Mouse (Mus musculus) mouse trophoblast stem cell (cell line): ENCODE data around the gene Jak3.
"Not testable (repeated sequence)": the region's sequence is repeated elsewhere in the genome, so short reads cannot be mapped to it uniquely, and the experiment has no call there.

Source experiments
- in situ Hi-C, 2 experiments: fragments of 300-500 bp; cut with MseI, MboI; formaldehyde crosslinking; loops; 2 replicates in 1 of 2; 3 replicates in 1 of 2; pipeline ENCODE4 v1.15.1; 2025

The Jak3 gene

GRCm38 (mm10) chr8:71686143-71686734 lies 10.1 kb downstream of the Jak3 start:
- in situ Hi-C loops, result no loop called here

GRCm38 (mm10) chr8:71687616-71688015 lies 11.5 kb downstream of the Jak3 start:
- in situ Hi-C loops, result no loop called here

DNA sequence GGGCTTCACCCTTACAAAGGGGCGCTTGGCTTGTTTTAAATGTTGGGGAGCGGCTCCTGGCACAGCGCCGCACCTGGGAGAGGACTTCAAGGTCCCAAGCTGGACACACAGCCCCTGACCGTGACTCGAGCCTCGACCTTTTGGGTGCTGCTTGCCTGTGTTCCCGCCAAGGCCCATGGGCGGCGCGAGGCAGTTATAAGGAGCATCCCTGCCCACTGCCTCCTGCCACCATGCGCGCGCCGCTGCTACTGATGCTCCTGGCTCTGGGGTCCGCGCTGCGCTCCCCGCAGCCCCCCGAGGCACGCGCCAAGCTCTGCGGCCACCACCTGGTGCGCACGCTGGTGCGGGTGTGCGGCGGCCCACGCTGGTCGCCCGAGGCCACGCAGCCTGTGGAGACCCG lies 12.9 kb downstream of the Jak3 start, which contains the start of gene Insl3:
Gene Insl3, plus strand, starts transcription at position 187 of the 400 bp plus-strand sequence.
- in situ Hi-C loops, result no loop called here

- in situ Hi-C loops, result no loop called here
These were observed 16.4 kb downstream of the Jak3 start for GRCm38 (mm10) chr8:71692509-71692908.

- in situ Hi-C loops, result no loop called here
These were observed 17.3 kb downstream of the Jak3 start for GRCm38 (mm10) chr8:71693166-71694041.

DNA sequence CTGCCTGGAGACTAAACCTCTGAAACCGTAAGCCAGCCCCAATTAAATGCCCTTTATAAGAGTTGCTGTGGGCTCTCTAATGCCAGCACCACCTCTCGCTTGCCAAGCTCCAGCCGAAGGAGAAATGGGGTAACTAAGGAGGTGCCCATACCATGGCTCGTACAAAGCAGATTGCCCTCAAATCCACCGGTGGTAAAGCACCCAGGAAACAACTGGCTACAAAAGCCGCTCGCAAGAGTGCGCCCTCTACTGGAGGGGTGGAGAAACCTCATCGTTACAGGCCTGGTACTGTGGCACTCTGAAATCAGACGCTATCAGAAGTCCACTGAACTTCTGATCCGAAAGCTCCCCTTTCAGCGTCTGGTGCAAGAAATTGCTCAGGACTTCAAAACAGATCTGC lies 19.4 kb downstream of the Jak3 start:
- in situ Hi-C loops, result not testable (repeated sequence)

- in situ Hi-C loops, result no loop called here
These were observed 24.6 kb downstream of the Jak3 start for GRCm38 (mm10) chr8:71700493-71701269.

GRCm38 (mm10) chr8:71701414-71702086 lies 25.5 kb downstream of the Jak3 start, which contains the start of gene B3gnt3:
B3gnt3 (minus strand) TSS chr8:71701789.
- in situ Hi-C loops, result no loop called here

GRCm38 (mm10) chr8:71702087-71702432 lies 26.0 kb downstream of the Jak3 start:
- in situ Hi-C loops, result no loop called here

DNA sequence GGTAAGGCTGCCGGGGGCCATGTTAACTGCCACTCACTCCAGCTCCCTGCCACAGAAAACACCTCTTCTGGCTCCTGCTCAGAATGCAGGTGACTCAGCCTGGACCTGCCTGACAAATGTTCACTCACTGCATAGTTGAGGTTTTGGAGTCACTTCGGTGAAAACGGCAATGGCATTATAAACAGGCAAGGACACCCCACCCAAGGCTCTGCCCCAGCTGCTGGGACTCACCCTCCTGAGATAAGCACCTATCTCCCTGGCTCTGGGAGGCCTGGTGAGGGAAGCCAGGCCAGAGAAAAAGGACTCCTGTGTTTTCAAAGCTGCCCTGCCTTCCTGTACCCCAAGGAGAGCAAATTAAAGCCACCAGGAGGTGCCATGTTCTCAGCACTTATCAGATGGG lies 26.8 kb downstream of the Jak3 start:
- in situ Hi-C loops, result no loop called here

DNA sequence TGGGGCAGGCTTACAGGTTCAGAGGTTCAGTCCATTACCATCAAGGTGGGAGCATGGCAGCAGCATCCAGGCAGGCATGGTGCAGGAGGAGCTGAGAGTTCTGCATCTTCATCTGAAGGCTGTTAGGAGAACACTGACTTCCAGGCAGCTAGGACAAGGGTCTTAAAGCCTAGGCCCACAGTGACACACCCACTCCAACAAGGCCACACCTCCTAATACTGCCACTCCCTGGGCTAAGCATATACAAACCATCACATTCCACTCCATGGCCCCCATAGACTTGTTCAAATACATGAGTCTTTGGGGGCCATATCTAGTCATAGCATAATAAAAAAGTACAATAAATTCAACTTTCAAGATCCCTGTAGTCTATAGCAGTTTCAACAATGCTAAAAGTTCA lies 27.3 kb downstream of the Jak3 start:
- in situ Hi-C loops, result not testable (repeated sequence)

DNA sequence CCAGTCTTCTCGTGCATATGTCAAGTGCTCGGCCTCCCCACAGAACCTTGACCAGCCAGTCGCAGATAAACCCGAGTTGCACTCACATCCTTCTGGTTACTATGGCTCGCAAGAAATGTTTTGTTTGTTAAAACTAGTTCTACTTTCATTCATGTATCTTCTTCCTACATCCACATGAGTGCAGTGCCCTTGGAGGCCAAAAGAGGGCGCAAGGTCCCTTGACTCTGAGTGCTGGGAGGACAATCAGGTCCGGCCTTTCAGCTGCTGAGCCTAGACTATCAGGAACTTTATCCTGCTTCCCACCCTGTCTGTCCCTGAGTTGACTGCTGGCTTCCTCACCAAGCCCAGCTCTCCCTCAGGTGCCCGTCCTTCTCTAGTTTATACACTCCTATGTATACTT lies 31.8 kb downstream of the Jak3 start:
- in situ Hi-C loops, result no loop called here

- in situ Hi-C loops, result no loop called here
These were observed 33.2 kb downstream of the Jak3 start for GRCm38 (mm10) chr8:71709134-71709799.

GRCm38 (mm10) chr8:71709800-71710446 lies 33.8 kb downstream of the Jak3 start:
- in situ Hi-C loops, result no loop called here

- in situ Hi-C loops, result no loop called here
These were observed 35.5 kb downstream of the Jak3 start for GRCm38 (mm10) chr8:71711574-71711973.

DNA sequence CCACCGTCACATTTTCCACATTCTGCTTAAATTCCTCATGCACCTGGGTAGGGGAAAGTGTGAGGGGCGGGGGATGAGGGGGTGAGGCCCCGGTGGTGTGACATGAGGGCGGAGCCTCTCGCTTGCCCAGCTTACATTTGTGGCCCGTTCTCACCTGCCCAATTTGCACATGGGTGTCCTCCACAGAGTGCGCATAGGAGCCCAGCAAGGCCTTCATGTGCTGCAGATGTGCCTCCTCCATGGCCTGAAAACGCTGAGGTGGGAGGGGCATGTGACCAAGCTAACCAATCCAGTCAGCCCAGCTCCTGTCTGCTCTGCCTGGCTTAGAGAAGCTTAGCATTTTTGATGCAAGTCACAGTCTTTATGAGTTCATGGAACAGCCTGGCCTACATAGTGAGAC lies 39.4 kb downstream of the Jak3 start:
- in situ Hi-C loops, result no loop called here

DNA sequence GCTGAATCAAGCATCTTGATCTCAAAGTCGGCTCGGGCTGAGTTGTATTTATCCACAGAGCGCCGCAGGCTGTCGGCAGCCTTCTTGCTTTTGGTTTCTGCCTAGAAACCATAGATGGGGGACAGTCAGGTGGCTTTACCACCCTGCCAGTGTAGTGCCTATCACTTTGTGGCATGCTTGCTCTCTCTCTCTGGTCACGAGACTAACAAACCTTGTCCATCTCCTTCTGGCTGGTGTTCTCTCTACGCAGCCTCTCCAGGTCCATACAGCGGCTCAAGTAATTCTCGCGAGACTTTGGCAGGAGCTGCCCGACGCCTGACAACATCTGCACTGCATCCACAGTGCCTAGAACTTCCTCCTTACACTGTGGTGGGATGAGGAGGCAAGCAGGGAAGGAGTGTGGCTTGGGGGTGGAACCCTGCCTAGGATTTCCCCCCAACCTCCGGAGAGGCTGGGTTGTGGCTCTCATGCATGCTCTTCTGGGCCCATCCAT lies 40.5 kb downstream of the Jak3 start:
- in situ Hi-C loops, result no loop called here

DNA sequence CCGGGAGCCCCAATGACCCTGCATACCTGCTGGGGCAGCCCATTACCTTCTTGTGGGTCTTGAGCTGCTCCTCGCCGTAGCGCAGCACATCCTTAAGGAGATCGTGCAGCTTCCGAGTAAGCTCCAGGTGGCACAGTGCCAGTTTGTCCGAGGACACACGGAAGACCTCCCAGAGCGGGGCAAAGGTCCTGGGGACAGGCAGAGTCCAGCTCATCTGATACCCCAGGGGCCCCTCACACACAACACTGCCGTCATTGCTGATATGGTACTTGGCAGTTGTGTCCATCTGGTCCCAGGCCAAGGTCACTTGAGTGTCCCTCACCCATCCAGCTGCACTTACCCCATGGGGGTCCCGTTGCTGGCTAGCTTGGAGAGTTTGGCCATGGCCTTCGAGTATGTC lies 41.0 kb downstream of the Jak3 start:
- in situ Hi-C loops, result no loop called here

- in situ Hi-C loops, result no loop called here
These were observed 42.2 kb downstream of the Jak3 start for GRCm38 (mm10) chr8:71718252-71718651.

DNA sequence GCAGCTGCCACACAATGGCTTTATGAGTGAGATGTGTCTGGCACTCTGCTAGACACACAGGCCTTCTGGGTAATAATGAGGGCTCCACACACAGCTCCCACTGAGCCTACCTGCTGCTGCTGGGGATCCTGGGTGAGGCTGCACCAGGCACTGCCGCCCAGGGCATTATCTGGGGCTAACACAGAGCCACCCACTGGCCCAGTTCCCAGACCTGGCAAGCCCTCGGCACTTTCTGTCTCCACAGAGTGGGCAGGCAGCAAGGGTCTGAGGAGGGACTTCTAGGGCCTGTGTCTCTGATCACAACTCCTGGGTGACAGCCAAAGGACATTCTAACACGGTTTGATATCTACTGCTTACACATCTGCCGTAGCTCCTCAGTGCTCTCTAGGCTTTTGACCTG lies 43.1 kb downstream of the Jak3 start:
- in situ Hi-C loops, result no loop called here
